Mouse (Mus musculus) liver, adult 2 months (tissue): ENCODE measurements around the gene Fars2. TPM values are rescaled to one million over a fixed set of nuclear protein-coding genes. Genes with fewer than 3 reads are reported as not detected.

Experiments
- DNase-seq: peaks from one replicate; pipeline ENCODE4 v3.0.0-alpha.2; 2011; ENCODE audit warnings: low read depth, low spot score; ENCODE audit errors: extremely low read depth
- H3K27ac ChIP-seq: fragments of 200-500 bp; replicated peaks from 2 replicates; pipeline ENCODE4 v1.5.1; 2012; ENCODE audit warnings: low read depth, mild to moderate bottlenecking, control low read depth, inconsistent platforms, low read length; ENCODE audit not compliant: insufficient read depth
- H3K27me3 ChIP-seq: fragments of 200-500 bp; 2 replicates; pipeline ENCODE4 v1.6.1; 2012; ENCODE audit warnings: mild to moderate bottlenecking, moderate library complexity, low read length, inconsistent platforms; ENCODE audit not compliant: control insufficient read depth, insufficient read depth
- H3K36me3 ChIP-seq: fragments of 200-500 bp; 2 replicates; pipeline ENCODE4 v1.6.1; 2012; ENCODE audit warnings: low read length, inconsistent platforms; ENCODE audit not compliant: control insufficient read depth, insufficient read depth
- H3K4me1 ChIP-seq: fragments of 200-500 bp; 2 replicates; pipeline ENCODE4 v1.6.1; 2011; ENCODE audit warnings: low read length; ENCODE audit not compliant: control insufficient read depth, insufficient read depth
- H3K4me3 ChIP-seq: fragments of 200-500 bp; 2 replicates; pipeline ENCODE4 v1.5.1; 2011; ENCODE audit warnings: low read depth, mild to moderate bottlenecking, control low read depth, low read length, moderate library complexity; ENCODE audit not compliant: insufficient read depth
- H3K79me2 ChIP-seq: fragments of 200-500 bp; 2 replicates; pipeline ENCODE4 v1.6.1; 2012; ENCODE audit warnings: inconsistent platforms, mild to moderate bottlenecking, low read length, moderate library complexity; ENCODE audit not compliant: control insufficient read depth, insufficient read depth
- H3K9ac ChIP-seq: fragments of 200-500 bp; 2 replicates; pipeline ENCODE4 v1.6.1; 2012; ENCODE audit warnings: low read depth, mild to moderate bottlenecking, control low read depth, inconsistent platforms, low read length
- CTCF ChIP-seq: fragments of 200-500 bp; IDR thresholded peaks from 2 replicates; pipeline ENCODE4 v1.5.1; 2011; ENCODE audit warnings: low read depth, low read length, control low read depth
- POLR2A ChIP-seq: fragments of 200-500 bp; IDR thresholded peaks from 2 replicates; pipeline ENCODE4 v1.6.1; 2011; ENCODE audit warnings: low read length, control low read depth; ENCODE audit not compliant: insufficient read depth; ENCODE audit errors: extremely low read depth
- WGBS: fragments of 180-500 bp; shearing (Covaris S2); methylation state at CpG from one replicate; pipeline ENCODE4 v1.1.7; 2018; 5-methylcytosine and 5-hydroxymethylcytosine counted together
- polyA plus RNA-seq: library from polyadenylated mRNA; depleted of rRNA; stranded (reverse); fragments of >200 nt; gene quantifications from 2 replicates; pipeline ENCODE4 v1.2.3, GENCODE M21; 2012
- total RNA-seq: library from RNA; depleted of rRNA; stranded (reverse); fragments of >200 nt; gene quantifications from 2 replicates; pipeline ENCODE4 v1.2.3, GENCODE M21; 2014

Fars2 gene
- total and polyA plus RNA-seq, 2 experiments: 47.1 to 58.4 TPM

GRCm38 (mm10) chr13:36131401-36131800 lies 14.2 kb downstream of the Fars2 start:
- Histone ChIP-seq H3K4me3 (no peak overlapping the region), H3K79me2 (peaks cover 12% of the 10 kb centered on the region; the same call in 1 of the 2 replicates), H3K27me3 (no peaks in the 10 kb centered on the region), H3K36me3 (no peaks in the 10 kb centered on the region; the same call in 1 of the 2 replicates), H3K9ac (no peak overlapping the region), H3K27ac (no peak overlapping the region), H3K4me1 (no peaks in the 10 kb centered on the region)
- WGBS: 91% methylated on average over 5 of the region's 5 CpGs
- TF ChIP-seq POLR2A: no peak
- TF ChIP-seq CTCF: no peak
- no peak for DNase-seq

GRCm38 (mm10) chr13:36131992-36132649 lies 14.9 kb downstream of the Fars2 start:
- no peaks in the 10 kb centered on the region for H3K4me1 ChIP-seq
- TF ChIP-seq POLR2A (no peak), CTCF (no peak)
- H3K36me3 ChIP-seq: no peaks in the 10 kb centered on the region
- H3K27ac ChIP-seq: no peak overlapping the region
- H3K9ac ChIP-seq: no peak overlapping the region
- no peaks in the 10 kb centered on the region for H3K27me3 ChIP-seq
- no peak overlapping the region for H3K4me3 ChIP-seq
- no peak for DNase-seq
- 84% methylated on average over 5 of the region's 5 CpGs for WGBS
- H3K79me2 ChIP-seq: peaks cover 10% of the 10 kb centered on the region; the same call in 1 of the 2 replicates

- no peak for DNase-seq
- H3K27ac ChIP-seq: no peak overlapping the region
- H3K79me2 ChIP-seq: peaks cover 11% of the 10 kb centered on the region; the same call in 1 of the 2 replicates
- 92% methylated on average over 5 of the region's 5 CpGs for WGBS
- no peak overlapping the region for H3K9ac ChIP-seq
- no peaks in the 10 kb centered on the region for H3K27me3 ChIP-seq
- no peak overlapping the region for H3K4me3 ChIP-seq
- no peaks in the 10 kb centered on the region for H3K36me3 ChIP-seq
- no peak for TF ChIP-seq POLR2A
- TF ChIP-seq CTCF: no peak
- H3K4me1 ChIP-seq: no peaks in the 10 kb centered on the region
Measured at GRCm38 (mm10) chr13:36139703-36140102, 22.5 kb downstream of the Fars2 start.

- no peaks in the 10 kb centered on the region for H3K36me3 ChIP-seq
- H3K4me3 ChIP-seq: no peak overlapping the region
- H3K4me1 ChIP-seq: no peaks in the 10 kb centered on the region
- 88% methylated on average over 5 of the region's 5 CpGs for WGBS
- TF ChIP-seq CTCF (no peak), POLR2A (no peak)
- DNase-seq: no peak
- no peak overlapping the region for H3K27ac ChIP-seq
- H3K9ac ChIP-seq: no peak overlapping the region
- H3K79me2 ChIP-seq: peaks cover 11% of the 10 kb centered on the region; the same call in 1 of the 2 replicates
- H3K27me3 ChIP-seq: no peaks in the 10 kb centered on the region
Measured at GRCm38 (mm10) chr13:36140247-36141016, 23.2 kb downstream of the Fars2 start.

- Histone ChIP-seq H3K27me3 (no peaks in the 10 kb centered on the region), H3K36me3 (no peaks in the 10 kb centered on the region), H3K27ac (no peak overlapping the region), H3K79me2 (peaks cover 9% of the 10 kb centered on the region), H3K4me1 (peaks cover 4% of the 10 kb centered on the region), H3K9ac (no peak overlapping the region), H3K4me3 (no peak overlapping the region)
- TF ChIP-seq CTCF: no peak
- no peak for TF ChIP-seq POLR2A
- no peak for DNase-seq
- WGBS: 69% methylated on average over 1 of the region's 1 CpGs
Measured at GRCm38 (mm10) chr13:36145601-36146000, 28.4 kb downstream of the Fars2 start.
